In the genomic region with DNA sequence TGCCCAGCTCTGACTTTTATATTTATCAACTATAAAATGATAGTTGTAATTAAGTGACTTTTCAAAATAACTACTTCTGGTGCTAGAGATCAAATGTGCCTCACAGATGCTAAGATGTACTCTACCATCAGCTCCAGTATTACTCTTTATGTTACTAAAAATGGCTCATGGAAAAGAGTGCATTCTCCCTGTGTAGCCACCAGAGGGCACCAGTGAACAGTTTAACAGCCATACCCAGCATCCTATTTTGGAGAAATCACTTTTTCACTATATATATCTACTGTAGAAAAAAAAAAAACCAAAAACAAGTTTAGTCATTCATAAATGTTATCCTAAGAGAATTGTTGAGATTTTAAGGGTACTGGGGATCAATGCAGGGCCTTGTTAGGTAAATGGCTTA, we compare ENCODE assay signal across 10 mouse cellular contexts. TPM values are rescaled to one million over a fixed set of nuclear protein-coding genes. Genes with fewer than 3 reads are reported as not detected.
DNase-seq lines count a peak whose midpoint lies in the region; ATAC-seq lines count a peak whose summit lies in the region.
"Had no signal": no experiment of that assay in that cellular context is flagged by ENCODE, and none has a peak within 500 bp of the region (broad histone marks: within the 10 kb centered on the region; RNA-seq: fewer than 3 reads in every experiment).

No protein-coding gene starts in this region.

- no peak overlapping the region for H3K4me2 ChIP-seq in forebrain, embryonic 15.5 days (replicated peaks)
- no peak overlapping the region for H3K4me2 ChIP-seq in midbrain, embryonic 14.5 days (ENCODE audit: low read length)
- H3K4me2 ChIP-seq in midbrain, embryonic 15.5 days: no peak overlapping the region
- H3K4me2 ChIP-seq: hindbrain, embryonic 15.5 days; neural tube, embryonic 13.5 days had no signal

- H3K4me1 ChIP-seq in forebrain, embryonic 10.5 days: peaks cover 30% of the 10 kb centered on the region
- peaks cover 24% of the 10 kb centered on the region for H3K4me1 ChIP-seq in forebrain, embryonic 15.5 days
- H3K4me1 ChIP-seq in midbrain, embryonic 14.5 days (ENCODE audit: control insufficient read depth, insufficient read depth, low read length): peaks cover 18% of the 10 kb centered on the region
- H3K4me1 ChIP-seq in midbrain, embryonic 15.5 days: peaks cover 24% of the 10 kb centered on the region

- no peaks in the 10 kb centered on the region for H3K9me3 ChIP-seq in forebrain, embryonic 10.5 days
- H3K9me3 ChIP-seq in forebrain, embryonic 15.5 days: no peaks in the 10 kb centered on the region
- no peaks in the 10 kb centered on the region for H3K9me3 ChIP-seq in midbrain, embryonic 14.5 days (ENCODE audit: control insufficient read depth, low read length)
- H3K9me3 ChIP-seq in midbrain, embryonic 15.5 days: no peaks in the 10 kb centered on the region
- H3K9me3 ChIP-seq: hindbrain, embryonic 15.5 days; neural tube, embryonic 13.5 days had no signal

- H3K36me3 ChIP-seq in forebrain, embryonic 10.5 days (replicated peaks): no peaks in the 10 kb centered on the region; the same call in none of the 2 replicates
- H3K36me3 ChIP-seq in forebrain, embryonic 15.5 days: no peaks in the 10 kb centered on the region
- peaks cover 6% of the 10 kb centered on the region; the same call in 1 of the 2 replicates for H3K36me3 ChIP-seq in midbrain, embryonic 14.5 days (ENCODE audit: control insufficient read depth, insufficient read depth, low read length)
- H3K36me3 ChIP-seq in midbrain, embryonic 15.5 days (replicated peaks): no peaks in the 10 kb centered on the region
- H3K36me3 ChIP-seq: hindbrain, embryonic 15.5 days; neural tube, embryonic 13.5 days had no signal

- no peak overlapping the region for H3K9ac ChIP-seq in forebrain, embryonic 15.5 days (replicated peaks)
- H3K9ac ChIP-seq in midbrain, embryonic 14.5 days (replicated peaks; ENCODE audit: low read length): no peak overlapping the region
- H3K9ac ChIP-seq in midbrain, embryonic 15.5 days: no peak overlapping the region
- H3K9ac ChIP-seq: hindbrain, embryonic 15.5 days; neural tube, embryonic 13.5 days had no signal

- no peak overlapping the region for H3K4me3 ChIP-seq in forebrain, embryonic 10.5 days
- H3K4me3 ChIP-seq in forebrain, embryonic 15.5 days: no peak overlapping the region
- H3K4me3 ChIP-seq in midbrain, embryonic 14.5 days (replicated peaks; ENCODE audit: low read depth, low read length): no peak overlapping the region
- no peak overlapping the region for H3K4me3 ChIP-seq in midbrain, embryonic 15.5 days
- H3K4me3 ChIP-seq: hindbrain, embryonic 15.5 days; neural tube, embryonic 13.5 days had no signal

- peak; percentile 41 for DNase-seq in forebrain, embryonic 10.5 days (ENCODE audit: extremely low spot score, low spot score)
- peak; percentile 83 for DNase-seq in midbrain, embryonic 14.5 days
- DNase-seq in cerebellum, adult 9-11 months: peak; percentile 51
- DNase-seq in hindlimb bud, embryonic 11.5 days (ENCODE audit: extremely low spot score, low read depth, low spot score): peak; percentile 39
- peak; percentile 58 for DNase-seq in lung, postnatal 36 days
- DNase-seq in thymus, postnatal 10 days (ENCODE audit: low spot score in 2 of 2): peak; percentile 23 to 66

- ATAC-seq in forebrain, embryonic 15.5 days (replicated peaks): no peak
- ATAC-seq in midbrain, embryonic 14.5 days (ENCODE audit: low FRiP score, low TSS enrichment): no peak
- no peak for ATAC-seq in midbrain, embryonic 15.5 days (replicated peaks)

- no peak overlapping the region for H3K27ac ChIP-seq in forebrain, embryonic 10.5 days
- no peak overlapping the region for H3K27ac ChIP-seq in forebrain, embryonic 15.5 days (replicated peaks)
- H3K27ac ChIP-seq in midbrain, embryonic 14.5 days (replicated peaks; ENCODE audit: low read depth, low read length): no peak overlapping the region
- no peak overlapping the region for H3K27ac ChIP-seq in midbrain, embryonic 15.5 days
- H3K27ac ChIP-seq: hindbrain, embryonic 15.5 days; neural tube, embryonic 13.5 days had no signal

- no peaks in the 10 kb centered on the region for H3K27me3 ChIP-seq in forebrain, embryonic 10.5 days (ENCODE audit: poor library complexity, severe bottlenecking)
- H3K27me3 ChIP-seq in forebrain, embryonic 15.5 days: no peaks in the 10 kb centered on the region
- no peaks in the 10 kb centered on the region for H3K27me3 ChIP-seq in midbrain, embryonic 14.5 days (ENCODE audit: control insufficient read depth, insufficient read depth, low read length)
- no peaks in the 10 kb centered on the region for H3K27me3 ChIP-seq in midbrain, embryonic 15.5 days (replicated peaks)
- H3K27me3 ChIP-seq: hindbrain, embryonic 15.5 days; neural tube, embryonic 13.5 days had no signal

RNA-seq across cellular contexts. Expression of a gene that starts 2.7 kb away (rescaled TPM):
- polyA plus RNA-seq in forebrain, embryonic 10.5 days (2016; fragmentation: Nextera tagmentation; extraction: Ambion mirVana): 13.4 and 13.5 TPM in 2 replicates
- polyA plus RNA-seq in forebrain, embryonic 15.5 days (2015; fragmentation: Nextera tagmentation; extraction: Ambion mirVana): 26.6 and 27.8 TPM in 2 replicates
- polyA plus RNA-seq in midbrain, embryonic 14.5 days (2014; fragmentation: Nextera tagmentation; extraction: Ambion mirVana): 22.2 and 30.3 TPM in 2 replicates
- 27.9 and 28.4 TPM in 2 replicates for polyA plus RNA-seq in midbrain, embryonic 15.5 days (2015; fragmentation: Nextera tagmentation; extraction: Ambion mirVana)
